25 mouse cellular contexts compared by ENCODE assay signal in genomic region chr17:28298888-28299287, GRCm38 (mm10). TPM values are rescaled to one million over a fixed set of nuclear protein-coding genes. Genes with fewer than 3 reads are reported as not detected.
A peak's percentile ranks its signal among the peaks of the same experiment; 100 is the strongest.
DNase-seq lines count a peak whose midpoint lies in the region; ATAC-seq and TF ChIP-seq lines count a peak whose summit lies in the region.
"Had no signal": no experiment of that assay in that cellular context is flagged by ENCODE, and none has a peak within 500 bp of the region (broad histone marks: within the 10 kb centered on the region; RNA-seq: fewer than 3 reads in every experiment).

No protein-coding gene starts in this region.

- no peaks in the 10 kb centered on the region for H3K79me2 ChIP-seq in heart, adult 2 months (replicated peaks; ENCODE audit: control insufficient read depth, insufficient read depth, low read length)

- TF ChIP-seq POLR2A in heart, adult 2 months (IDR thresholded peaks at IDR 0.05; ENCODE audit: insufficient read depth, low read depth, low read length) = no peak

- TF ChIP-seq EP300 in heart, adult 2 months (IDR thresholded peaks at IDR 0.05; ENCODE audit: insufficient read depth, low read depth, low read length) = no peak

- no peak for TF ChIP-seq CTCF in heart, adult 2 months (IDR thresholded peaks at IDR 0.05)

- 91% methylated on average over 17 of the region's 17 CpGs for WGBS in heart, embryonic 10.5 days
- 95% methylated on average over 17 of the region's 17 CpGs for WGBS in heart, adult 2 months
- 96% methylated on average over 17 of the region's 17 CpGs for WGBS in midbrain, embryonic 10.5 days
- 93% methylated on average over 17 of the region's 17 CpGs for WGBS in midbrain, embryonic 15.5 days
- 94% methylated on average over 17 of the region's 17 CpGs for WGBS in embryonic facial prominence, embryonic 10.5 days
- 96% methylated on average over 17 of the region's 17 CpGs for WGBS in limb, embryonic 12.5 days

- H3K36me3 ChIP-seq in heart, embryonic 10.5 days = peaks cover 30% of the 10 kb centered on the region
- no peaks in the 10 kb centered on the region for H3K36me3 ChIP-seq in heart, adult 2 months (ENCODE audit: control insufficient read depth, insufficient read depth, low read length)
- H3K36me3 ChIP-seq in midbrain, embryonic 10.5 days = peaks cover 21% of the 10 kb centered on the region
- H3K36me3 ChIP-seq in midbrain, embryonic 15.5 days (replicated peaks) = no peaks in the 10 kb centered on the region
- H3K36me3 ChIP-seq in embryonic facial prominence, embryonic 10.5 days (replicated peaks) = peaks cover 26% of the 10 kb centered on the region
- H3K36me3 ChIP-seq in limb, embryonic 12.5 days = peaks cover 41% of the 10 kb centered on the region

- intact Hi-C loops in heart, adult 2 months (cut with DNase I) = no loop called here

- no peak overlapping the region for H3K9ac ChIP-seq in heart, adult 2 months (ENCODE audit: low read depth, low read length)
- H3K9ac ChIP-seq in midbrain, embryonic 15.5 days = no peak overlapping the region
- H3K9ac ChIP-seq in limb, embryonic 12.5 days (replicated peaks) = no peak overlapping the region
- H3K9ac ChIP-seq: forebrain, embryonic 13.5 days had no signal

- H3K9me3 ChIP-seq in heart, embryonic 10.5 days = no peaks in the 10 kb centered on the region
- H3K9me3 ChIP-seq in midbrain, embryonic 10.5 days (replicated peaks) = no peaks in the 10 kb centered on the region
- H3K9me3 ChIP-seq in midbrain, embryonic 15.5 days = no peaks in the 10 kb centered on the region
- no peaks in the 10 kb centered on the region for H3K9me3 ChIP-seq in embryonic facial prominence, embryonic 10.5 days
- no peaks in the 10 kb centered on the region for H3K9me3 ChIP-seq in limb, embryonic 12.5 days
- H3K9me3 ChIP-seq: forebrain, embryonic 13.5 days; G1E had no signal

- no peaks in the 10 kb centered on the region for H3K27me3 ChIP-seq in heart, embryonic 10.5 days (ENCODE audit: insufficient read depth, poor library complexity, severe bottlenecking)
- no peaks in the 10 kb centered on the region for H3K27me3 ChIP-seq in heart, adult 2 months (ENCODE audit: control insufficient read depth, insufficient read depth, low read length)
- no peaks in the 10 kb centered on the region for H3K27me3 ChIP-seq in midbrain, embryonic 10.5 days (ENCODE audit: low read depth, poor library complexity, severe bottlenecking)
- H3K27me3 ChIP-seq in midbrain, embryonic 15.5 days (replicated peaks) = no peaks in the 10 kb centered on the region
- H3K27me3 ChIP-seq in embryonic facial prominence, embryonic 10.5 days (replicated peaks; ENCODE audit: low read depth, poor library complexity, severe bottlenecking) = no peaks in the 10 kb centered on the region
- no peaks in the 10 kb centered on the region for H3K27me3 ChIP-seq in limb, embryonic 12.5 days
- H3K27me3 ChIP-seq: forebrain, embryonic 13.5 days had no signal

- no peak overlapping the region for H3K4me2 ChIP-seq in midbrain, embryonic 15.5 days
- no peak overlapping the region for H3K4me2 ChIP-seq in limb, embryonic 12.5 days
- H3K4me2 ChIP-seq: forebrain, embryonic 13.5 days had no signal

- peaks cover 36% of the 10 kb centered on the region for H3K4me1 ChIP-seq in heart, embryonic 10.5 days
- H3K4me1 ChIP-seq in heart, adult 2 months (ENCODE audit: control insufficient read depth, insufficient read depth, low read length) = no peaks in the 10 kb centered on the region
- H3K4me1 ChIP-seq in midbrain, embryonic 10.5 days = peaks cover 42% of the 10 kb centered on the region
- 0 out of 2 replicates have a peak, but pooled peaks cover 4% of the 10 kb centered on the region for H3K4me1 ChIP-seq in midbrain, embryonic 15.5 days
- peaks cover 52% of the 10 kb centered on the region for H3K4me1 ChIP-seq in embryonic facial prominence, embryonic 10.5 days
- H3K4me1 ChIP-seq in limb, embryonic 12.5 days (replicated peaks) = peaks cover 36% of the 10 kb centered on the region

- no peak for DNase-seq in heart, embryonic 10.5 days (ENCODE audit: low spot score)
- DNase-seq in heart, adult 2 months = no peak
- no peak for DNase-seq in midbrain, embryonic 10.5 days (ENCODE audit: low spot score)
- DNase-seq in embryonic facial prominence, embryonic 10.5 days (ENCODE audit: low spot score) = no peak
- no peak for DNase-seq in T-cell, adult 2 months (ENCODE audit: low spot score)
- no peak for DNase-seq in spleen, postnatal 4 days (ENCODE audit: low spot score in 2 of 2)
- DNase-seq: adrenal gland, adult 2 months; adrenal gland, postnatal 25 days; B cell, adult 2 months; cerebellum, adult 18-20 months; cerebellum, adult 9-11 months; embryo, embryonic 11 days; gastrocnemius, adult 2 months; gastrocnemius, postnatal 25 days; heart, postnatal 10 days; heart, postnatal 4 days; kidney, adult 18-20 months had no signal

- ATAC-seq in midbrain, embryonic 15.5 days (replicated peaks) = no peak
- no peak for ATAC-seq in limb, embryonic 12.5 days (ENCODE audit: insufficient number of reproducible peaks, insufficient read depth, low FRiP score, low TSS enrichment, low read depth)
- ATAC-seq: CD4-positive, CD25-positive, alpha-beta regulatory T cell, adult 4 months; forebrain, embryonic 13.5 days; hindbrain, embryonic 16.5 days; inflammation-experienced regulatory T-cells, adult 6 months had no signal

- H3K4me3 ChIP-seq in heart, embryonic 10.5 days = no peak overlapping the region
- H3K4me3 ChIP-seq in heart, adult 2 months = no peak overlapping the region
- no peak overlapping the region for H3K4me3 ChIP-seq in midbrain, embryonic 10.5 days
- no peak overlapping the region for H3K4me3 ChIP-seq in midbrain, embryonic 15.5 days
- H3K4me3 ChIP-seq in embryonic facial prominence, embryonic 10.5 days = no peak overlapping the region
- no peak overlapping the region for H3K4me3 ChIP-seq in limb, embryonic 12.5 days (replicated peaks)
- H3K4me3 ChIP-seq: forebrain, embryonic 13.5 days; gastrocnemius, adult 2 months had no signal

- H3K27ac ChIP-seq in heart, embryonic 10.5 days = 0 out of 2 replicates have a peak overlapping the region, but pooled peaks have one; percentile 47
- no peak overlapping the region for H3K27ac ChIP-seq in heart, adult 2 months
- peak overlapping the region; percentile 77; the same call in 1 of the 2 replicates for H3K27ac ChIP-seq in midbrain, embryonic 10.5 days (replicated peaks)
- H3K27ac ChIP-seq in midbrain, embryonic 15.5 days = no peak overlapping the region
- H3K27ac ChIP-seq in embryonic facial prominence, embryonic 10.5 days (replicated peaks) = peak overlapping the region; percentile 81; the same call in 1 of the 2 replicates
- H3K27ac ChIP-seq in limb, embryonic 12.5 days = peak overlapping the region; percentile 73; the same call in 1 of the 2 replicates
- H3K27ac ChIP-seq: forebrain, embryonic 13.5 days; gastrocnemius, adult 2 months had no signal

RNA-seq across cellular contexts. Expression of gene Fance, which starts 14.4 kb away (rescaled TPM):
- 25.8 and 30.6 TPM in 2 replicates for polyA plus RNA-seq in heart, embryonic 10.5 days (2016; fragmentation: Nextera tagmentation; extraction: Ambion mirVana)
- 10 to 100 TPM; 11.2 to 12.0 TPM for total RNA-seq in heart, adult 2 months (2021)
- polyA plus RNA-seq in heart, adult 2 months (2012; rRNA removed) = 7.4 and 11.8 TPM in 2 replicates
- polyA plus RNA-seq in midbrain, embryonic 10.5 days (2016; fragmentation: Nextera tagmentation; extraction: Ambion mirVana) = 28.2 and 30.8 TPM in 2 replicates
- polyA plus RNA-seq in midbrain, embryonic 15.5 days (2015; fragmentation: Nextera tagmentation; extraction: Ambion mirVana) = 27.8 and 28.5 TPM in 2 replicates
- 28.4 and 30.9 TPM in 2 replicates for polyA plus RNA-seq in embryonic facial prominence, embryonic 10.5 days (2016; fragmentation: Nextera tagmentation; extraction: Ambion mirVana)
- 36.5 and 44.5 TPM in 2 replicates for polyA plus RNA-seq in limb, embryonic 12.5 days (2016; fragmentation: Nextera tagmentation; extraction: Ambion mirVana)

RNA-seq across cellular contexts. Expression of gene Rpl10a, which starts 29.4 kb away (rescaled TPM):
- 345 and 365 TPM in 2 replicates for polyA plus RNA-seq in heart, embryonic 10.5 days (2016; fragmentation: Nextera tagmentation; extraction: Ambion mirVana)
- total RNA-seq in heart, adult 2 months (2021) = 100 to 1,000 TPM; 360 to 417 TPM
- 634 and 1,197 TPM in 2 replicates for polyA plus RNA-seq in heart, adult 2 months (2012; rRNA removed)
- 426 and 489 TPM in 2 replicates for polyA plus RNA-seq in midbrain, embryonic 10.5 days (2016; fragmentation: Nextera tagmentation; extraction: Ambion mirVana)
- 307 and 313 TPM in 2 replicates for polyA plus RNA-seq in midbrain, embryonic 15.5 days (2015; fragmentation: Nextera tagmentation; extraction: Ambion mirVana)
- polyA plus RNA-seq in embryonic facial prominence, embryonic 10.5 days (2016; fragmentation: Nextera tagmentation; extraction: Ambion mirVana) = 539 and 546 TPM in 2 replicates
- 535 and 537 TPM in 2 replicates for polyA plus RNA-seq in limb, embryonic 12.5 days (2016; fragmentation: Nextera tagmentation; extraction: Ambion mirVana)

RNA-seq across cellular contexts. Expression of gene Tead3, which starts 51.7 kb away (rescaled TPM):
- polyA plus RNA-seq in heart, embryonic 10.5 days (2016; fragmentation: Nextera tagmentation; extraction: Ambion mirVana) = 6.3 and 6.5 TPM in 2 replicates
- 10 to 100 TPM; 12.7 to 13.7 TPM for total RNA-seq in heart, adult 2 months (2021)
- polyA plus RNA-seq in heart, adult 2 months (2012; rRNA removed) = 20.2 and 21.2 TPM in 2 replicates
- polyA plus RNA-seq in midbrain, embryonic 10.5 days (2016; fragmentation: Nextera tagmentation; extraction: Ambion mirVana) = 5.0 and 5.2 TPM in 2 replicates
- polyA plus RNA-seq in midbrain, embryonic 15.5 days (2015; fragmentation: Nextera tagmentation; extraction: Ambion mirVana) = 1.4 and 2.1 TPM in 2 replicates
- polyA plus RNA-seq in embryonic facial prominence, embryonic 10.5 days (2016; fragmentation: Nextera tagmentation; extraction: Ambion mirVana) = 8.4 and 9.2 TPM in 2 replicates
- polyA plus RNA-seq in limb, embryonic 12.5 days (2016; fragmentation: Nextera tagmentation; extraction: Ambion mirVana) = 11.3 and 13.2 TPM in 2 replicates
- total RNA-seq: granulocyte monocyte progenitor cell, adult 5-6 weeks had no signal
- polyA plus RNA-seq: CD4-positive, CD25-positive, alpha-beta regulatory T cell, adult 4 months; inflammation-experienced regulatory T-cells, adult 6 months had no signal

Comparison
In these comparisons a context has a peak if more than half of its experiments do, and no peak if none do; other contexts are left out.
1. H3K27ac ChIP-seq: peak in heart, embryonic 10.5 days (single experiment), midbrain, embryonic 10.5 days (single experiment), embryonic facial prominence, embryonic 10.5 days (single experiment) and limb, embryonic 12.5 days (single experiment); none in heart, adult 2 months (single experiment) and midbrain, embryonic 15.5 days (single experiment).